Comparison of ENCODE assay signal across 12 mouse cellular contexts in the genomic region with DNA sequence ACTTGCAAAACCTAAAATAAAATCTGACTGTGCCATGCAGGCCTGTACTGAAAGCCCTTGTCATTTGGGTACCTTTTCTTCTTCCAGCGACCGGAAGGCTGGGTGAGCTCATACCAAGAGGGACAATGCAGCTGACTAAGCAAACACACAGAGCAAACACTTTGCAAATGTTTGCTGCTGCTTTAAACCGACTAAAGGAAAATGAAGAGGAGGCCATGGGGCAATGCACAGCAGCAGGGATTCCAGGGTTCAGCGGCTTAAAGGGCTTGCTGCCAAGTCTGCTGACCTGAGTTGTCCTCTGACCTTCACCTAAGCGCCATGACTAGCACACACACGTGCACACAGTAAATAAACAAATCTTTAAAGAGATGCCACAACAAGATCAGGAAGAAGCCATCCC. TPM values are rescaled to one million over a fixed set of nuclear protein-coding genes. Genes with fewer than 3 reads are reported as not detected.
DNase-seq lines count a peak whose midpoint lies in the region; ATAC-seq and TF ChIP-seq lines count a peak whose summit lies in the region.
"Had no signal": no experiment of that assay in that cellular context is flagged by ENCODE, and none has a peak within 500 bp of the region (broad histone marks: within the 10 kb centered on the region; RNA-seq: fewer than 3 reads in every experiment).

No protein-coding gene starts in this region.

- H3K4me1 ChIP-seq in liver, postnatal 0 days (ENCODE audit: insufficient read depth), result peaks cover 10% of the 10 kb centered on the region

- no peaks in the 10 kb centered on the region for H3K27me3 ChIP-seq in liver, postnatal 0 days (ENCODE audit: insufficient read depth, low read length)
- H3K27me3 ChIP-seq: hindbrain, embryonic 15.5 days had no signal

- H3K27ac ChIP-seq in gastrocnemius, adult 2 months, result peak overlapping the region; percentile 53
- H3K27ac ChIP-seq in liver, postnatal 0 days (ENCODE audit: low read depth), result no peak overlapping the region
- H3K27ac ChIP-seq: hindbrain, embryonic 15.5 days had no signal

- no peak overlapping the region for H3K4me2 ChIP-seq in liver, postnatal 0 days (ENCODE audit: low read depth, low read length)
- H3K4me2 ChIP-seq: hindbrain, embryonic 15.5 days had no signal

- intact Hi-C loops in gastrocnemius, adult 2 months (cut with DNase I), result no loop called here

- H3K9me3 ChIP-seq in liver, postnatal 0 days (ENCODE audit: low read length), result no peaks in the 10 kb centered on the region
- H3K9me3 ChIP-seq: hindbrain, embryonic 15.5 days had no signal

- H3K9ac ChIP-seq in liver, postnatal 0 days (replicated peaks), result no peak overlapping the region
- H3K9ac ChIP-seq: hindbrain, embryonic 15.5 days had no signal

- ATAC-seq in liver, postnatal 0 days, result peak; percentile 91
- ATAC-seq in monocyte, adult 5-6 weeks (replicated peaks; ENCODE audit: insufficient number of reproducible peaks, low FRiP score, low TSS enrichment, poor library complexity, severe bottlenecking), result no peak
- ATAC-seq: CD4-positive, CD25-positive, alpha-beta regulatory T cell, adult 4 months had no signal

- DNase-seq in gastrocnemius, adult 2 months, result no peak
- no peak for DNase-seq in gastrocnemius, adult 18-20 months (ENCODE audit: low spot score)
- DNase-seq in retina, adult 2 months (ENCODE audit: low read depth, low spot score), result peak; percentile 83
- no peak for DNase-seq in retina, embryonic 14.5 days (ENCODE audit: low spot score)
- peak; percentile 75 for DNase-seq in liver, postnatal 0 days
- peak; percentile 85 for DNase-seq in yolk sac, embryonic 10.5 days (ENCODE audit: low spot score)
- DNase-seq in urinary bladder, postnatal 36 days (ENCODE audit: low spot score in 2 of 2), result no peak
- DNase-seq: gastrocnemius, postnatal 36 days; thymus, postnatal 14 days had no signal

- H3K36me3 ChIP-seq in liver, postnatal 0 days (replicated peaks; ENCODE audit: insufficient read depth, low read length), result no peaks in the 10 kb centered on the region
- H3K36me3 ChIP-seq: hindbrain, embryonic 15.5 days had no signal

- WGBS in liver, postnatal 0 days (ENCODE audit: insufficient replicate concordance), result 45% methylated on average over 6 of the region's 6 CpGs

- peak overlapping the region; percentile 11 for H3K4me3 ChIP-seq in gastrocnemius, adult 2 months
- no peak overlapping the region for H3K4me3 ChIP-seq in liver, postnatal 0 days (ENCODE audit: low read depth, low read length)
- H3K4me3 ChIP-seq: hindbrain, embryonic 15.5 days had no signal

- TF ChIP-seq CTCF in gastrocnemius, adult 2 months (IDR thresholded peaks at IDR 0.05), result no peak
- no peak for TF ChIP-seq CTCF in liver, postnatal 0 days (IDR thresholded peaks at IDR 0.05; ENCODE audit: low read depth)

- TF ChIP-seq EP300 in liver, postnatal 0 days (IDR thresholded peaks at IDR 0.05; ENCODE audit: low read depth), result peak; percentile 72

RNA-seq across cellular contexts. Expression of a gene that starts 23.9 kb away (rescaled TPM):
- 10 to 100 TPM; 11.9 to 31.5 TPM for total RNA-seq in gastrocnemius, adult 2 months (2021)
- total RNA-seq in gastrocnemius, adult 18-20 months (2021), result 10 to 100 TPM; 16.8 to 19.0 TPM
- polyA plus RNA-seq in liver, postnatal 0 days (2015; fragmentation: Nextera tagmentation; extraction: Ambion mirVana), result 1.8 and 1.9 TPM in 2 replicates
- 0.97 to 11.6 TPM (median 9.1 TPM) in 3 replicates for total RNA-seq in monocyte, adult 5-6 weeks (2017)
- polyA plus RNA-seq: CD4-positive, CD25-positive, alpha-beta regulatory T cell, adult 4 months had no signal

Comparison
In these comparisons a context has a peak if more than half of its experiments do, and no peak if none do; other contexts are left out.
1. DNase-seq: peak in retina, adult 2 months (single experiment), liver, postnatal 0 days (single experiment) and yolk sac, embryonic 10.5 days (single experiment); none in gastrocnemius, adult 2 months (single experiment), gastrocnemius, adult 18-20 months (single experiment), retina, embryonic 14.5 days (single experiment) and urinary bladder, postnatal 36 days (0 of 2).